Mouse (Mus musculus): ENCODE results near the gene Hoxa4.

The Hoxa4 gene

GRCm38 (mm10) chr6:52165441-52166370, 25.8 kb downstream of the Hoxa4 start:
- DNase-seq (ENCODE audit: low spot score in 2 of 2), result no peak

DNA sequence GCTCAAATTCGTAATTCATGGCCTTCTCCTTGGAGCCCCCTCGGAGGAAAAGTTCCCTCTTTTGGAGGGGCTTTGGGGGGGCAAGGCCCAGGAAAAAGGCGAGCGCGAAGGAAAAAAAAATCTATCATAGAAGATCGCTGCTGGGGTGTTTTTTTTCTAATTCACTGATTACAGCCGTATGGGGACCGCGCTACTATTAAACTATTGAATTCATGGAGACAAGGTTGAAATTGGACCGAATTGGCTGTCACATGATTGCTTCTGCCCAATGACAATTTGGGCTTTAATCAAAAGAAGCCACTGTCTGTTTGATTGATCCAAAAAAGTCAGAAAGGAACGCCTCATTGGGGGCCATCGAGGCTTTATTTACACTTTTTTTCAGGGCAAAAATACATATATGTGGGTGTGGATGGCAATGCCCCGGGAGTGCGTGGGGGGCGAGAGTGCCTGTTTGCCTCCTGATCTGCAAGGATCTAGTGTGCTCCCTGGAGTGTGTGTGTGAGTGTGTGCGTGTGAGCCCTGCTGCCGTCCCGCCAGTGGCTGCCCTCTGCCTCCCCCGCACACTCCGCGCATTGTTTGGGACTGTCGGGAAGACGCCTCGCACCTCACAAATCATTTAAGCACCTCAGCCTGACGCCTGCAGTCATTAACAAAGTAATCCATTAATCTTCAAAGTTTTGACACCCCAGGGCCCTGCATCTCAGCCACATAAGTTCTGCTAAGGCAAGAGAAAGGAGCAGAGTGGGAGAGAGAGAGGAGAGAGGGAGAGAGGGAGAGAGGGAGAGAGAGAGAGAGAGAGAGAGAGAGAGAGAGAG, 26.7 kb downstream of the Hoxa4 start, which contains the start of gene Hoxa2:
Gene Hoxa2 (minus strand): TSS at position 206 of the 815 bp plus-strand sequence.
- DNase-seq (ENCODE audit: low spot score in 2 of 2), result no peak

DNA sequence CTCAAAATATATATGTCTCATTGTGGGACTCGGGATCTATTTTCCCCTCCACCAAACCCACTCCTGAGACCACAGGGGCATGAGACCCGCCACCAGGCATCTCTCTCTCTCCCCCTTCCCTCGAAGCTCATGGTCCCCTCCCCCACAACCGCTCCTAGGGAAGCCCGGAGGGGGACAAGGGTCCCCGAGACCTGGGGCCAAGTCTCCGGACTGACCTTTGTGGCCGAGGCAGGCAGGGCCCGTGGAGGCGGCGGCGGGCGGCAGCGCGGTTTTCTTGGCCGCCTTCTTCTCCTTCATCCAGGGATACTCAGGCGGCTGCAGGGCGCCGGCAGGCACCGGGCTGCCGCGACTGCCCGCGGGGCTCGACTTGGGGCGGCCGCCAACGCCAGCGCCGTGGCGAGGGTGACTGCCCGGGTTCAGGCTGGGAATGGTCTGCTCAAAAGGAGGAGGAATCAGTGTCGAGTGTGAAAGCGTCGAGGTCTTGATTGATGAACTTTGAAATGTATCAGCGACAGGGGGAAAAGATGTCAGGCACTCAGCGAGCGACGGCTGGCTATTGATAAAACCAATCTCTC, 27.4 kb downstream of the Hoxa4 start:
- DNase-seq (ENCODE audit: low spot score in 2 of 2), result no peak

GRCm38 (mm10) chr6:52163366-52164031, 28.1 kb downstream of the Hoxa4 start:
- DNase-seq (ENCODE audit: low spot score in 2 of 2), result no peak

DNA sequence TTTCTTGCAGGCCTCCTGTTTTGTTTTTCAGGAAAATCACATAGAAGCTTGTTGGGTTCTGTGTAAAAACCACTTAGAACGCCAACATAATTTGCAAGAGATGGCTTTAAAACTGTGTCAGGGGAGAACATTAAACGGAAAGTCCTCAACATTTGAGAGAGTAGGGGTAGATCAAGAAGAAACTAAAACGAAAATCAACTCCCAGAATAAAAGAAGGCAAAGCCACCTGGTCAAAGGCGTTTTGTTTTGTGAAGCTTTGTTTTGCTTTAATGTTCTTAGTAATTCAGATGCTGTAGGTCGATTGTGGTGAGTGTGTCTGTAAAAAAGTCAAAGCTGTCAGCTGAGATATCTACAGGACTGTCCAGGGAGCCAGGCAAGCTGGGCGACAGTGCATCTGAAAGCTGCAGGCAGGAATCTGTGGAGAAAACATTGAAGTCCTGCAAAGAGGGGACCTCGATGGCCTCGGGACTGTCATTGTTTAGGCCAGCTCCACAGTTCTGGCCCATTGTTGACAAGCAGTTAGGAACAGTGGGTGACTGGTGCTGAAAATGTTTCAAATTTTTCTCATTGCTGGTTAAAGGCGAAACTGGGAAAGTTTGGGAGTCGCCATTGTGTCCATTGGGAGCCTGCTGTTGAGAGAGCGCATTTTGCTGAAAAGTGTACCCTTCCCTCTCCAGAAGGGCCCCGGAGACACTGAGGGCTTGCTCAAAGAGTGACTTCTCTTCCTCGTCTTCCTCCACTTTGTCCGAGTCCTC, 28.8 kb downstream of the Hoxa4 start:
- DNase-seq (ENCODE audit: low spot score in 2 of 2), result no peak

DNA sequence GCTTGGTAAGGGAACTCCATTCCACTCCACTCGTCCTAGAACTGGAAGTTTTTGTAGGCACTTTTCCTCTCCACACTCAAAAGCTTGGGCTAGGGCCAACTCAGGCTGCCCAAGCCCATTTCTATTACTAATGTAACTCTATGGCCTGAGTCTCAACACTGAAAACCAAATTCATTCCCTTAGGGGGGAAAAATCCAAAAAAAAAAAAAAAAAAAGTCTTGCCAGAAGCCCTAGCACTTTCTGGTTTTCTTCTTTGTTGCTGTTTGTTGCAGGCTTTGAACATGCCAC, 29.5 kb downstream of the Hoxa4 start:
- no peak for DNase-seq (ENCODE audit: low spot score in 2 of 2)

GRCm38 (mm10) chr6:52161336-52162092, 30.0 kb downstream of the Hoxa4 start:
- no peak for DNase-seq (ENCODE audit: low spot score in 2 of 2)

- no peak for DNase-seq (ENCODE audit: low spot score in 2 of 2)
These were observed 30.8 kb downstream of the Hoxa4 start for GRCm38 (mm10) chr6:52160511-52161335.

- no peak for DNase-seq (ENCODE audit: low spot score in 2 of 2)
These were observed 31.6 kb downstream of the Hoxa4 start for GRCm38 (mm10) chr6:52159979-52160378.

DNA sequence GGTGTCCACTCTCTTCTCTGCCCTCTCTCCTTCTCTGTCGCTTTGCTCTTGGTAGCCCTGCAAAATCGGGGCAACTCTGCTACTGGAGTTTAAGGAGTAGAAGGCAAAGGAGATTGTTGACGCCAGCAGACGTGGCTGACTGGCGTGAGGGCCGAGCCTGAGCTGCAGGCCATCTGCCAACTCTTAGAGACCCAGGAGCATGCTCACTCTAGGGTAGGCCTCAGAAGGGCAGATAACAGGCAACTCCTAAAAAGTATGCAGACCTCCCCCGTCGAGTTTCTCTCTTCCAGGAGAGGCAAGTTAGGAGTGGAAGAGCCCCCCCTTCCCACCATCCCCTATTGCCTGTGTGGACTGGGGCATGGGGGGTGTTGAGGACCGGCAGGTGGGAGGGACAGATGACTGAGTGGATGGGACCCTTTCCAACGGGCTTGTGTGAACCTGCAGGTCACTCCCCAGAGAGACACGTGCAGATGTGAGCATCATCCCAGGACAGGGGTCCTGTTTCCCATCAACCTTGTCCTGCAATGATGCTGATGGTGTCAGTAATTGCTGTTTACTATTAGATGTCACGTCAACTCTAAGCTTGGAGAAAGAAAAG, 32.3 kb downstream of the Hoxa4 start:
- no peak for DNase-seq (ENCODE audit: low spot score in 2 of 2)

GRCm38 (mm10) chr6:52158276-52159051, 33.1 kb downstream of the Hoxa4 start, which contains the start of gene Hoxa1:
TSS of gene Hoxa1 (minus strand) at chr6:52158317.
- DNase-seq (ENCODE audit: low spot score in 2 of 2), result peak; percentile 35 to 58

GRCm38 (mm10) chr6:52157466-52158275, 33.9 kb downstream of the Hoxa4 start:
- no peak for DNase-seq (ENCODE audit: low spot score in 2 of 2)

DNA sequence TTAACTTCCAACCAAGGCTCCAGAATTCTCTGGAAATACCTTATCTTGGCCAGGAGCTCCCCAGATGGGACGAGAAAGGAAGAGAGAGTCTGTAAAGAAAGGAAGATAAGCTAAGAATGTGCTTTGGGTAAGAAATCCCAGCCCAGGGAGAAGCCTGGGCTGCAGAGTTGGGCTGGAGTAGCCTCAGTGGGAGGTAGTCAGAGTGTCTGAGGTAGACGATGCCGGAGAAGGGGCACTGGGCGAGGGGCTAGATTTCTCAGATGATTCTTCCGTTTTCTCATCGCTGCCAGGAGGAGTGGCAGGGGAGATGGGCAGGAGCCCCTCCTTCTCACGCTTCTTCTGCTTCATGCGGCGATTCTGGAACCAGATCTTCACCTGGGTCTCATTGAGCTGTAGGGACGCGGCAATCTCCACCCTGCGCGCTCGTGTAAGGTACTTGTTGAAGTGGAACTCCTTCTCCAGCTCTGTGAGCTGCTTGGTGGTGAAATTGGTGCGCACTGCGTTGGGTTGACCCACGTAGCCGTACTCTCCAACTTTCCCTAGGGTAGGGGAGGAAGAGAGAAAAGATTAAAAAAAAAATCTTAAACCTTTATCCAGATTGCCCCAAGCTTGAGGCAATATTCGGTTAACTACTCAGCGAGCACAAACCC, 34.9 kb downstream of the Hoxa4 start:
- no peak for DNase-seq (ENCODE audit: low spot score in 2 of 2)

DNA sequence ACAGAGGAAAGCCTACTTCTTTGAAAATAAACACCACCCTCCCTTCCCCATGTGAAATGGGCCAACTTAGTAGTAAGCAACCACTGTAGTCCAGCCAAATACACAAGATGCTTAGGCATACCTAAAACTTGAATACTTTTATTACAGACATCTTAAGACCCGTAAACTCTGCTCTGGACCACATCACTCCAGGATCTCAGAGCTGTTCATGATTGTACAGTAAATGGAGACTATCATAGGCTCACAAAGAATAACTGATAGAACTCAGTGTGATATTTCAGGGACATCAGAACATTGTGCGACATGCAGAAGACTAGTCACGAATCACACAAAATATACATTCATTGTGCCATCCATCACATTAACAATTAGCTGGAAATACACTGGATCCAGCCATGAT, 36.1 kb downstream of the Hoxa4 start:
- no peak for DNase-seq (ENCODE audit: low spot score in 2 of 2)

DNA sequence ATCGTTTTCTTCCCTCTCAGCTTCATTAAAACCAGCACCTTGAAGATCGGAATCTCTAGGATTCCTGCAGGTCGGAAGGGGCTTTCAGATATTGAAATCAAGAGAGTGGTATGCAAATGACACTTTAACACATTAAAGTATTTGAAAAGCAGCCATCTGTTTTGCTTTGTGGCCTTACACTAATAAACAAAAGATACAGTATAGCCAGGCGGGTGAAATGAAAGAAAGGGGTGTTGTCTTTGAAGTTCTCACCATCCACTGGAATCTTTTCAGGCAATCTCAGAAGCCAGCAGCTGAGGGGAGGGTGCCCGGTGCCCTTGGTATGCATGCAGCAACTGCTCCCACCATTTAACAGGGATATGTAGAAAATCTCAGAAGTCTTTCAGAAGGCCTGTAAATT, 37.5 kb downstream of the Hoxa4 start:
- DNase-seq (ENCODE audit: low spot score in 2 of 2), result no peak

DNA sequence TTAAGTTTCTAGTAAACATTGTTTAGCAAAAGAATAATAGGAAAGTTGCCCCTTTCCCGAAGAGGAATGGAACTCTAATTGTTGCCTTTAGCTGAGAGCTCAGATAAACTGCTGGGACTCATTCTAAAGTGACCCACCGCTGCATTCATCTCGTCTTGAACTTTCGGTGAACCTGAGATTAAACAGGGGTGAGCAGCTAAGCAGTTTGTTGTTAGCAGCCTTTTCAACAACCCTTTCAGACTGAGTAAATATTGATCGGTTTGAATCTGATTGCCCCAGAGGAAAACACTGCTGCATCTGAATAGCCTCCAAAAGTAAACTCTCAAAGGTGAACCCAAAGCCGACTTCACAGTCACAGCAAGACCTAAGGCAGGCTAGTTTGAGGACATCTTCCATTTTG, 38.3 kb downstream of the Hoxa4 start:
- DNase-seq (ENCODE audit: low spot score in 2 of 2), result no peak

Measured in natural killer cell, adult 2 months (primary cell).